Mouse (Mus musculus) retina, adult 2 months (tissue): ENCODE data around the gene Dph1.

Source experiments
- DNase-seq: peaks from one replicate; pipeline ENCODE4 v3.0.0-alpha.2; 2012; ENCODE audit warnings: low read depth, low spot score

The Dph1 gene

GRCm38 (mm10) chr11:75158432-75158831 is 32.6 kb downstream of the Dph1 start:
- DNase-seq, result no peak

GRCm38 (mm10) chr11:75157901-75158300 is 33.1 kb downstream of the Dph1 start:
- no peak for DNase-seq

- DNase-seq, result no peak
These were observed 34.0 kb downstream of the Dph1 start for GRCm38 (mm10) chr11:75157037-75157436.

GRCm38 (mm10) chr11:75156416-75156815 is 34.6 kb downstream of the Dph1 start:
- no peak for DNase-seq

DNA sequence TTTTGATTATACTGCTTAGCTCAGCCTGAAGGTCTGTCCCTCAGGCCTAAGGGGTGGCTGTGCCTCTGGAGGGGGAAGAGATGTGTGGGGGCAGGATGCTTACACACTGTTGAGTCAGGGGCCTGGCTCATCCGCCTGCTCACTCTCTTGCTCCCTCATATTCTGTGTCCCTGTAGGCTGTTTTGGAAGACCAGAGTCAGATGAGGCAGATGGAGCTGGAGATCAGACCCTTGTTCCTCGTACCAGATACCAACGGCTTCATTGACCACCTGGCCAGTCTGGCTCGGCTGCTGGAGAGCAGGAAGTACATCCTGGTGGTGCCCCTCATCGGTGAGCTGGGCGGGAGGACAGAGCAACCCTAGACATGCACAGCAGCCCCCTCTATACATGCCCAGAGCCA is 35.1 kb downstream of the Dph1 start:
- no peak for DNase-seq

GRCm38 (mm10) chr11:75154053-75154585 is 36.9 kb downstream of the Dph1 start:
- DNase-seq, result no peak

DNA sequence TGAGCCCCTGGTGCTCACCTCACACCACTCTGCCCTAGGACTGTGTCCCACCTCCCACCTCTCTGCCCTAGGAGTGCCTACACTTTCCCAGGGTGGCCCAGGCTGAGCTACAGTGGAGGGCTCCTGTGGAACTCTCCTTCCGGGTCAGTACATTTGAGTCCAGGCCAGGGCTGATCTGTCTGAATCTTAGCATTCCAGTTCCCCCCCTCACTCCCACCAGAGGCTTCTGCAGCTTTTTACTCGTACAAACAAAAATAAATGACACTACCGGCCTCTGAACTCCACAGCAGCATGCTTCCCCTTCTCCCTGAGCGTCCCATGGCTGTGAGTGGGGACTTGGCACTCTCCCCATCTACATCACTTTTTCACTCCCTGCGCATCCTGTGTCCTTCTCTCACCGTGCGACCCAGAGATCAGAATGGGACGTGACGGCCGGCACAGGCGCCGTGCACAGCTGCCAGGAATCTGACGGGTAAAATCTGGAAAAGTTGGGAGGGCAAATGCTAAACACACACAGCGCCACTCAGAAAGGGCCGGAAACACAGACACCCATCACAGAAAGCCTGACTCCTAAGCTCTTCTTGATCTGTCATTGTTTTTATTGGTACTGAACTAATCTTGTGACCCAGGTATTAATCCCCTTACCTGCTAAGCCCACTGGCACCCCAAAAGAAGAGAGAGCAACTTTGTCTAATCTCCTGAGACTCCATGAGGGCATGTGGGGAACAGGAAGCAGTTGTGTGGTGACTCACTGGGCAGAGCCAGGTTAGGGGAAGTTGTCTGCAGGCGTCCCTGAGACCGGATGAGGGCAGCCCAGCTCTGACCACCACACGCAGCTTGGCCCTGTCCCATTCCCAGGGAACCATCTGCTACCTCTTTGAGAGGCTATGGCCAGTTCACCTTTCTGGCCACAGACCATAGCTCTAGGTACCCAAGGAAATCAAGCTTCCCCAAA is 38.2 kb downstream of the Dph1 start:
- DNase-seq, result no peak

- DNase-seq, result no peak
These were observed 40.7 kb downstream of the Dph1 start for GRCm38 (mm10) chr11:75150346-75150745.

DNA sequence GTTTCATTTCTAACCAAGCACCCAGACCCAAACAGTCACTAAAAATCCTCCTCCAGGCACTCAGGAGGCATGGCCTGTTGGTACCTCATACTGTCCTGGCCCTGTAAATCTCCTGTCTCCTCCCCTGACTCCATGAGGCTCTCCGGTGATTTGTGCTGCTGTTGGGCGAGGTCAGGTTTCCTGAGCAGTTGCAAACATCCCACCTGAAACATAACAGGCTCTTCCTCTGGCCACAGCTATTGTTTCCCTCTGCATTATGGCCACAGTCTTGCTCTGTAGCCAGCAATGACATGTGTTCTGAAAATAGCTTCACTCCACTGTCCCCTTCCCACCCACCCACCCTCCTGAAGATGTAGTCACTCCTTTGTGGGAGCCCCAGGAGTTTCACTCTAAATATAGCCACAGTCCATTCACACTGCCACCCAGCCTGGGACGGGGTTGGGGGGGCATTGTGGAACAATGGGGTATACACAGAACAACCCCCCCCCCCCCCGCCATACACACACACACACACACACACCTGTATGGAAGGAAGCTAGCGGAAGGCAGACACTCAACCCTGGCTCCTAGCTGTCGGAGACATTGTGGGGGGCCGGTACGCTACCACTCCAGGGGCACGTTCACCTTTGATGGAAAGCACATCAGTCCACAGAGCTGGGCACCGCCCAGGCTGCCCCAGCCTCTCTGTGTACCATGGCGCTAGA is 42.6 kb downstream of the Dph1 start:
- DNase-seq, result no peak

DNA sequence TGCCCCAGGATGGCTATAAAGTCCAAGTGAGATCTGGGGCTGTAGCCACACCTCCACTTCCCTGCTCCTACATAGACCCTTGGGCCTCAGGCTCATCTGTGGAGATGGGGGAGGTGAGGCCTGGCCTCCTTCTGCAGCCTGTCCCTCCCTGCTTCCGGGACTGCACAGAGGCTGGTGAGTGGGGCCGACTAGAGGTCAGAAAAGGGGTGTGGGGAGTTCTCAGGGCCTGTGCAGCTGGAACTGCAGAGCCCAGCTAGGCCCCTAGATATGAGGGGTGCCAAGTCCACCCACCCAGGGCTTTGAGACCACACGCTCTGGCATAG is 43.2 kb downstream of the Dph1 start:
- DNase-seq, result no peak

GRCm38 (mm10) chr11:75147106-75147845 is 43.8 kb downstream of the Dph1 start:
- DNase-seq, result no peak

- DNase-seq, result no peak
These were observed 45.2 kb downstream of the Dph1 start for GRCm38 (mm10) chr11:75145841-75146240.

GRCm38 (mm10) chr11:75142749-75143148 is 48.3 kb downstream of the Dph1 start:
- no peak for DNase-seq

- DNase-seq, result no peak
These were observed 49.1 kb downstream of the Dph1 start for GRCm38 (mm10) chr11:75141913-75142312.

DNA sequence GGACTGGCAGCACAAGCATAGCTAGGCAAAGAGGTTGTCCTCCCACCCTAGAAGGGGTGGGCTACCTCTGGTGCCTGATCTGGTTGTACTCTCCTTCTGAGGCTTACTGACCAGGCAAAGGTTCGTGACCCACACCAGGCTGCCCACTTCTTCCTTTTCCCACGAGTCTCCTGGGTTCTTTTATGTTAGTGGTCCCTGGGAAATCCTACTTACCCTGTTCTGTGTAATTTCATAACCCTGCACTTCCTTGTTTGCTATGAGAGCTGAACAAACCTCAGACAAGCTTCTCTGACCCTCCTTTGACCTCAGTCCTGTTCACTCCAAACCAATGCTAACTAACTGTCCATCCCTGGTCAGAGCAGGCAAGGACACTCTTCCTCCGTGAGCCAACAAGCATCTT is 50.0 kb downstream of the Dph1 start:
- no peak for DNase-seq

GRCm38 (mm10) chr11:75140431-75140830 is 50.6 kb downstream of the Dph1 start:
- DNase-seq, result no peak

GRCm38 (mm10) chr11:75139122-75139963 is 51.7 kb downstream of the Dph1 start:
- no peak for DNase-seq

- DNase-seq, result no peak
These were observed 54.2 kb downstream of the Dph1 start for GRCm38 (mm10) chr11:75136666-75137398.

DNA sequence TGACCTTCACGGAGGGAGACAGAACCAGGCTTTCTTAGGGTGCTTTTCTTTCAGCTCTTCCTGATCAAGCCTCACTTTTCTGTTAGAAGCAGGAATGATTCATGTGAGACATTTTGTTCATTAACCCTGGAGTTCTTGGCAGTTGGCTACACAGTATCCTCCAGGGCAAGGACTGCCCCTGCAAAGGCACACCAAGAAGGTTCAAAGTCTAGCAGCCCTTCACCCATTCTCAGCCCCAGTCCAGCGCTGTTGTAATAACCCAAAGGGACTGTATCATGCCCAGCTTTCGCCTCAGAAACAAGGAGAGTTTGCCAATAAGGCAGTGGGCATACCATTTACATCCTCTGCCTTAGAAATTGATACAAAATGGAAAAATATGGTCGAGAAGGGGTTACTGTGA is 55.7 kb downstream of the Dph1 start:
- no peak for DNase-seq

DNA sequence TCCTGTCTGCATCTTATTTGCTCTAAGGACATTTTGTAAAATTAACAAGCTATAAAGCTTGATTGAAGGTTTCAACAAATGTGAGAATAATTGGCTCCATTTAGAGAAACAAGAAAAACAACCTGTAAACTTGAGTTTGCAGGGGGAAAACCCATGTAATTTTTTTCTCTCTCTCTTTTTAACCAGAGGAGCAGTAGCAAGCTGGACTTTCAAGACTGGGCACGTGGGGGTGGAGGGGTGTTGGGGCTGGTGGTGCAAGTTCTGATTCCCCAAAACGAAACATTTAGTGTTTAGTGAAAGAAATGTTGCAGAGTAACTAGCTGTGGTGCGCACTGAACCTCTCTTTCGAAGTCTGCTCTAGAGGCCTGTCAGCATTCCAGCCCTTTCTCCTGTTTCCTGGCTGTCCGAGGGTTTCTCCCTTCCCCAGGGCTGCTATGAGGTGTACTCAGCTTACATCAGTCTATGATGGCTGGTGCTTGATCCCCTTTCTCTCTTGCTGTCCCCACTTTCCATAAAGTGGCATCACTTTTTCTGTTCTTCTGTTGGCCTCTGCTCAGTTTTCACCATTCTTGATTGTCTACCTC is 56.5 kb downstream of the Dph1 start:
- DNase-seq, result no peak
